Mouse (Mus musculus) naive thymus-derived CD4-positive, alpha-beta T cell, adult 2 months (primary cell): Measurements from ENCODE around the gene Kifc5b.

Experiments used
- DNase-seq: peaks from one replicate; pipeline ENCODE4 v3.0.0-alpha.2; 2011; ENCODE audit warnings: low read depth

Gene Kifc5b

DNA sequence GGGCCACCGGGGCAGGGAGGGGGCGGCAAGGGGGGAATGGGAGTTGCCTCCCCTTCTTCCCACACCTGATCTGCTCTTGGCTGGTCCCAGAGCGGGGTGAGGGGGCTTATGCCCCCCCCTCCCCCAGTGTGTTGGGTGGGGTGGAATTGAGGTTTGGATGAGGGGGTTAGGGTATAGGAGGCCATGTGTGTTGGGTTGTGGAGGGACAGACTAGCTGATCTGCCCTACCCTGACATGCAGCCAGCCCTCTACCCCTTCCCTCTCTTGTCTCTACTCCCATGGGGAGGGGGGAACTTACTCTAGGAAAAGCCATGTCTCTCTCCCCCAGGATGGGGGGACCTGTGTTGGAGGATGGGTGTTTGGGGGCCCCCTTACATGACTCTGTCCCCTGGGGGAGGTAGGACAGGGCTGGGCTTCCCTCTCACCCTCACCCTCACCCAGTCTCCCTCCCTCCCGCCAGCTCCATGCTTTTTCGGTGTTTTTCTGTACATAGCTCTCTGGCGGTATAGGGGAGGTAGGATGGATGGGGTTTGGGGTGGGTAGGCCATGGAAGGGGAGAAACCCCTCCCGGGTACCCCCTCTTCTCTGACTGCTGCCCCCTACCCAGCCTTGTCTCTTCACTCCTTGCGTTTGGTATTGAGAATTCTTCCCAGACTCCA lies 54.5 kb downstream of the Kifc5b start:
- no peak for DNase-seq

DNA sequence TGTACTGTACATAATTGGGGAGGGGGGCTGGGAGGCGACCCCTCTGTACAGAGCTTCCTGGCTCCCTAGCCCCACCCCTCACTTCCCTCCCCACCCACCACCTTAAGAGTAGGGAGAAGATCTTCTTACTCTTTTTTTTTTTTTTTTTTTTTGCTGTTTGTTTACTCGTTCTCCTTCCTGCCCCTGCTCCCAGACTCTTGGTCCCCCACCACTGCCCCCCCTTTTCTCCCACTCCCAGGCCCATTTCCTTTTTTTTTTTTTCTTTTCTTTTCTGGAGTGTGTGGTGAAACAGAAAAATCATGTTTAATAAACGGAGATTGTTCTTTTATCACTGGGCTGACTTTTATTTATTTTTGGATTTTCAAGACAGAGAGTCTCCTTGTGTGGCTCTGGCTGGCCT lies 55.2 kb downstream of the Kifc5b start:
- DNase-seq = no peak

DNA sequence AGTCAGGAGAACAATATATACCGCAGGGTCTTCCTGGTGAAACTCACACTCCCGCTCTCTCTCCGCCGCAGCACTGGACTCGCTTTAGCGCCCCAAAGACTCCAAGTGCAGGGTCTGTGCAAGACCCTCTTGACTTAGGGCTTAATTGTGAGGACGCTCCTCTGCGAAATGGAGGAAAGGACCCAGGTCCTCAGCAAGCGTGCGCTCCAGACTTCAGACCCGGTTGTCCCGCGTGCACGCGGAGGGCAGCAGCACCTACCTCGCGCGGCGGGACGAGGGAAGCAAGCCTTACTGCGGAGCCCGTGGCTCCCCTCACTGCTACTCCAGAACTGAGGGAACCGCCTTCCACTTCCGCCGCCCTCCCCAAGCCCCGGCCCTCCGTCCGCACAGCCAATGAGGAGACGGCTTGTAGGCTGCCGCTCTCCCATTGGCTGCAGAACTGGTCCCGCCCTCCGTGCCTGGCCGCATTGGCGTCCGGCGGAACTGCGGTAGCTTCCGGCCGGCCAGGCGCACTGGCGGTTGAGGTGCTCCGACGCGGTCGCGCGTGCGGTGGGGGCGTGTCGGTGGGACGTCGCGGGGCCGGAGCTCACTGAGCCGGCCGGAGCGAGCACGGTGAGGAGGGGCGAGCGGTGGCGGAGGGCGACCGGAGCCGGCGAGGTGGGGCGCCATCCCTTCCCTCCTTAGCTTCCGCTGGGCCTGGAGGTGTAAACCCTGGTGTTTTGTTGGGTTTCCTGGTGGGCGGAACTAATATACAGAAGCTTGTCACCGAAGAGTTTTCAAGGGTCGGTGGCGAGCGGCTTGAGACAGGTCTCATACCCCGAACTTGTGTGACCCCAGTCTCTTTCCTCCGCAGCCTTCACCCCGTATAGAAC lies 56.0 kb downstream of the Kifc5b start, which contains the start of gene Zbtb9:
Gene Zbtb9 (plus strand): TSS at position 465 of the 872 bp plus-strand sequence.
- peak; percentile 95 for DNase-seq

DNA sequence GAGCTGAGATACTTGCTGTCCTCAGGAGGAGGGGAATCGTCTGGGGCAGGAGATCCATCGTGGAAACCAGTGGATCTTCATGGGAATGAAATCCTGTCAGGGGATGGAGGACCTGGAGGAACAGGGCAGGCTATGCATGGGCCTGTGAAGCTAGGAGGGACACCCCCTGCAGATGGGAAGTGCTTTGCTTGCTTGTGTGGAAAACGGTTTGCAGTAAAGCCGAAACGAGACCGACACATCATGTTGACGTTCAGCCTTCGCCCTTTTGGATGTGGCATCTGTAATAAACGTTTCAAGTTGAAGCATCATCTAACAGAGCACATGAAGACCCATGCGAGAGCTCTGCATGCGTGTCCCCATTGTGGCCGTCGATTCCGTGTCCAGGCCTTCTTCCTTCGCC lies 57.7 kb downstream of the Kifc5b start:
- DNase-seq = no peak

DNA sequence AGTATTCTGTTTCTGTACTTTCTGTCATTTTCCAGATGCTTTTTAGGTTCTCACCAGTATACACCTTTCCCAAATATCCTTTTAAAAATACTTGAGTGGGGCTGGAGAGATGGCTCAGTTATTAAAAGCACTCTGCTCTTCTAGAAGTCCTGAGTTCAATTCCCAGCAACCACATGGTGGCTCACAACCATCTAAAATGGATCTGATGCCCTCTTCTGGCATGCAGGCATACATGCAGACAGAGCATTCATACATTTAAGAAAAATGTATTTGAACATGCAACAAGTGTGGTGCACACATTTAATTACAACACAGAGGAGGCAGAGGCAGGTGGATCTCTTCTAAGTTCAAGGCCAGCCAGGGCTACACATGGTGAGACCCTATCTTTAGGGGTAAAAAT lies 58.5 kb downstream of the Kifc5b start:
- DNase-seq = no peak

DNA sequence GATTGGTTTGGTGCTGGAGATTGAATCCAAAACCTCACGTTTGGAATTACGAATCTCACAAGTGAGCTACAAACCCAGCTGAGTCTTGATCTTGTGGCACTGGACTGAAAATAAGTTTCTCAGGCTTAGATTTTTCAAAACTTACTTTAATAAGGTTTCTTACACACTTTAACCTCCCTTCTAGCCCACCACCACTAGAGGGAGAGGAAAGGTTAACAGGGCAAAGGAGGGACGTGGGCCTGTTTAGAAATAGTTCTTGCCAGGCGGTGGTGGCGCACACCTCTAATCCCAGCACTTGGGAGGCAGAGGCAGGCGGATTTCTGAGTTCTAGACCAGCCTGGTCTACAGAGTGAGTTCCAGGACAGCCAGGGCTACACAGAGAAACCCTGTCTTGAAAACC lies 60.5 kb downstream of the Kifc5b start:
- DNase-seq = peak; percentile 54

DNA sequence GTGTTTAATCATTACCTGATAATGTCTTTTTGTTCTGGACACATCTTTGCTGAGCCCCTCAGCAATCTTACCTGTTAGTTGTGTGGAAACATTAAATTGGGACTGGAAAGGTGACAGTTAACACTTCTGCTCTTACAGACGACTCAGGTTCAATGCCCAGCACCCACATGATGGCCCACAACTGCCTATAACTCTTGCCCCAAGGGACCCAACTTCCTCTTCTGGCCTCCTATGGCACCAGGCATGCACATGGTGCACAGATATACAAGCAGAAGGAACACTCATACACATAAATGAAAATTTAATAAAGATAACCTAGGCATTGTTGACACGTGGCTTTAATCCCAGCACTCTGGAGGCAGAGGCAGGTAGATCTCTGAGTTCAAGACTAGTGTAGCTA lies 62.5 kb downstream of the Kifc5b start:
- DNase-seq = no peak

DNA sequence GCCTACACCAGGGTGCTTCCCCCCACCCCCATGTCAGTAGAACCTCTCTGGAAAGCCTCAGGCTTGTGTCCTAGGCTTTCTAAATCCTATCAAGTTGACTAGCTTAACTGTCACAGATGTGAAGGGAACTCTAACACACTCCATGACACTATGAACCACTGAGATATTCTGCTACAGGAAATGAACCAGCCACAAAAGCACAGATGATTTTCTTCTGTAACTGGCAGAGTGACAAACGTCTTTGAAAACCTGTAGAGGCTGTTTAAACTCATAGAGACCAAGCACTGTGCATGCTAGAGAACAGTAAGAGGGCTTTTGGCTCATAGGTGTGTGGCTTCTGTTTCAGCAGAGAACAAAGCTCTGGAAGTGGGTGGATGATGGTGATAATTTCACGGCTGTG lies 64.2 kb downstream of the Kifc5b start:
- DNase-seq = peak; percentile 82
